Mouse (Mus musculus) neural tube, embryonic 14.5 days (tissue): ENCODE results near the gene Srsf4. TPM values are rescaled to one million over a fixed set of nuclear protein-coding genes. Genes with fewer than 3 reads are reported as not detected.

Source experiments
- ATAC-seq: fragments of 200-750 bp; cut with Nextera tagmentation; 2 replicates; pipeline ENCODE4 v1.8.0; 2017; ENCODE audit warnings: low read depth, mild to moderate bottlenecking, moderate TSS enrichment, moderate library complexity
- H3K27ac ChIP-seq: fragments of 300-500 bp; sonication (generic); 2 replicates; pipeline ENCODE4 v1.5.1; 2014; ENCODE audit warnings: low read depth, mild to moderate bottlenecking, control low read depth, low read length, moderate library complexity, mixed read lengths
- H3K27me3 ChIP-seq: fragments of 300-500 bp; sonication (generic); 2 replicates; pipeline ENCODE4 v1.6.1; 2014; ENCODE audit warnings: low read length; ENCODE audit not compliant: control insufficient read depth, insufficient read depth
- H3K36me3 ChIP-seq: fragments of 300-500 bp; sonication (generic); 2 replicates; pipeline ENCODE4 v1.6.1; 2014; ENCODE audit warnings: low read length, mixed read lengths; ENCODE audit not compliant: control insufficient read depth, insufficient read depth
- H3K4me1 ChIP-seq: fragments of 300-500 bp; sonication (generic); 2 replicates; pipeline ENCODE4 v1.6.1; 2014; ENCODE audit warnings: low read length; ENCODE audit not compliant: control insufficient read depth, insufficient read depth
- H3K4me2 ChIP-seq: fragments of 300-500 bp; sonication (generic); 2 replicates; pipeline ENCODE4 v1.6.1; 2014; ENCODE audit warnings: mild to moderate bottlenecking, low read depth, low read length, control low read depth
- H3K4me3 ChIP-seq: fragments of 300-500 bp; sonication (generic); 2 replicates; pipeline ENCODE4 v1.5.1; 2014; ENCODE audit warnings: low read depth, low read length, control low read depth, mixed read lengths
- H3K9ac ChIP-seq: fragments of 300-500 bp; sonication (generic); replicated peaks from 2 replicates; pipeline ENCODE4 v1.6.1; 2014; ENCODE audit warnings: low read depth, mild to moderate bottlenecking, control low read depth, low read length, mixed read lengths
- H3K9me3 ChIP-seq: fragments of 300-500 bp; sonication (generic); 2 replicates; pipeline ENCODE4 v1.6.1; 2016; ENCODE audit warnings: low read length; ENCODE audit not compliant: control insufficient read depth
- WGBS: fragments of 180-500 bp; shearing (Covaris S2); extraction: QIAGEN DNeasy Blood & Tissue Kit; methylation state at CpG from one replicate; pipeline ENCODE4 v1.1.7; 2014; 5-methylcytosine and 5-hydroxymethylcytosine counted together
- polyA plus RNA-seq: library from polyadenylated mRNA; unstranded; fragments of >200 nt; fragmentation: Nextera tagmentation; extraction: Ambion mirVana; gene quantifications from 2 replicates; pipeline ENCODE4 v1.2.1, GENCODE M21; 2014

The Srsf4 gene
- polyA plus RNA-seq, 1 experiment from 2014 or later, result 88.5 TPM

DNA sequence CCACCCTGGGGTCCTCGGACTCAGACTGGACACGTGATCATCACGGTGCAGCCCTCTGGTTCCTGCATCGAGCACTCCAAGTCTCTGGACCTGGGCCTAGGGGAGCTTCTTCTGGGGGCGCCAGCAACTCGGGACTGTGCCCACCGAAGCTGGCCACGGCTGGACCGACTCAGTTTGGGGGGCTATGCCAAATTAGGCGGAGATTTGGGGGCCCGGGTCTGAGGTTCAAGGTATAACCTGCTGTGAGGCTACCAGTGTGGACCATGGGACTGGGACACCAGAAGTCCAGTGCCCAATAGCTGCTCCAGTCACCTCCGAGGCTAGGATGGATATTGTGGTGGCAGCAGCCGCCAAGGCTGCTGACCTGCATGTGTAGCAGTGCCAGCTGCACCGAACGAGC is 49.0 kb downstream of the Srsf4 start:
- Histone ChIP-seq H3K9ac (no peak overlapping the region), H3K9me3 (no peaks in the 10 kb centered on the region), H3K27ac (no peak overlapping the region), H3K4me3 (peak overlapping the region; percentile 41), H3K27me3 (peaks cover 43% of the 10 kb centered on the region), H3K36me3 (peaks cover 15% of the 10 kb centered on the region), H3K4me1 (peaks cover 15% of the 10 kb centered on the region; the same call in 1 of the 2 replicates), H3K4me2 (peak overlapping the region; percentile 78; the same call in 1 of the 2 replicates)
- no peak for ATAC-seq
- WGBS, result 58% methylated on average over 15 of the region's 15 CpGs

DNA sequence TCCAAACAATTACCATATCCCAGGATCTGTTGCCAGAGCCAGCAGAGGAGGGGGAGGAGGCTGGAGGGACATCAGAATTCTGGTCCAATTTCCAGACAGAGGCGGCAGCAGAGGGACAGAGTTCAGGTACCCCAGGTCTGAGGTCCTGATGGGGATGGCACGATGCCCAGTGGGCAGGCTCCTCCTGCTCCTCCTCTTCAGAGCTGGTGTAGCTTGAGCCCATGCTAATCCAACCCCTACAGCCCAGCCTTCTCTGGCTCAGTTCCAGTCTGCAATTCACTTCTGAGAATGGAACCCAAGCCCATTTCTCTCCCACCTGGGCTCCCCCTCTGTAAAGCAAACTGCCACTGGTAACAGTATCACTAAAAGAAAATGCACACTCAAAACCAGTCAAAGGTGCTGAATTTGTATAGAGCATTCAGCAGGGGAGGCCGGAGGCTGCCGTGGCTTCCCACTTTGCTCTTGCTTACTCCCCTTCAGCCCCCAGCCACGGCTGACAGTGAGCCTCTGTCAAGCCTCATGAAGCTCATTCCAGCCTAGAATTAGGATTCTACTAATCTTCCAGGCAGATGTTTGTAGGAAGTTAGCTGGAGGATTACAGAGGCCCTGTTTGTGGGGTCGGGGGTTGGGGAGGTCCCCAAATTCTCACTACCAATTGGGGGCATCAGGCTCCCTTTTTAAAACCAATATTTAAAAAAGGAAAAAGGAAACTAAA is 50.8 kb downstream of the Srsf4 start:
- Histone ChIP-seq H3K36me3 (peaks cover 26% of the 10 kb centered on the region), H3K4me1 (peaks cover 15% of the 10 kb centered on the region; the same call in 1 of the 2 replicates), H3K4me3 (no peak overlapping the region), H3K4me2 (no peak overlapping the region), H3K9me3 (no peaks in the 10 kb centered on the region), H3K9ac (no peak overlapping the region), H3K27me3 (peaks cover 41% of the 10 kb centered on the region), H3K27ac (no peak overlapping the region)
- WGBS, result 75% methylated on average over 6 of the region's 6 CpGs
- ATAC-seq, result no peak

DNA sequence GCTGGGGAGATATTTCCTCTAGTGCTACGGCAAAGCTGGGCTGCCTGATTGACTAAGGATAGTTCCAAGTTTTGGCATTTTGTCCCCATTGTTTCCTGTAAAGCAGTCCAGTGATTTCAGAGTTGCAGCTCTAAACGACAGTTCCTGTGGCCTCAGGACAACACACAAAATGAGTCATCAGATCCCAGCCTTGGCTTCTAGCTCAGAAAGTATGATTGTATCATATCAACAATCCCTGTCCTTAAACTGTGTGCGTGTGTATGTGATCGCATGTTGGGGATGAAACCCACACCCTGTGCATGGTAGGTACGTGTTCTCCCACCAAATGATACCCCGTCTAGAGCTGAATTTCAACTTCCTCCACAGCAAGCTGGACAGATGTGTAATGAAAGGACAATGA is 55.7 kb downstream of the Srsf4 start:
- H3K9ac ChIP-seq, result no peak overlapping the region
- WGBS, result 93% methylated on average over 6 of the region's 6 CpGs
- H3K27me3 ChIP-seq, result no peaks in the 10 kb centered on the region; the same call in 1 of the 2 replicates
- H3K27ac ChIP-seq, result no peak overlapping the region
- no peak overlapping the region for H3K4me3 ChIP-seq
- no peaks in the 10 kb centered on the region for H3K4me1 ChIP-seq
- H3K36me3 ChIP-seq, result peaks cover 40% of the 10 kb centered on the region
- no peaks in the 10 kb centered on the region for H3K9me3 ChIP-seq
- ATAC-seq, result no peak
- H3K4me2 ChIP-seq, result no peak overlapping the region

DNA sequence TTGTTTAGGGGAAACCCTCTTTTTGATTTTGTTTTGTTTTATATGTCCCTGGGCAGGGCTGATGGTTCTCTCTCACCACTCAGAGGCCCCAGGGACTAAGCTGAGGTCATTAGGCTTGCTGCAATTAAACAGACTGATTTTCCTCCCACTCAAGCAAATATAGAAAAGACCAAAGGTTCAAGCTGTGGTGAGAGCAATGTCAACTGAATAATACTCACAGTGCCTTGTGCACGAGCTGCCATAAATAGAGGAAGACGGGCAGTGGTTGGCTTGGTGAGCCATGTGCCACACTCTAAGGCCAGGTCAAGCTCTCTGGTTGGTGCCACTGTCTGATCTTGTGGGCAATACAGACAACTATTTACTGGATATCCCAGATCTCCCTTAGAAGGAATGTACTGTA is 66.0 kb downstream of the Srsf4 start:
- Histone ChIP-seq H3K4me1 (no peaks in the 10 kb centered on the region), H3K27me3 (no peaks in the 10 kb centered on the region), H3K9me3 (no peaks in the 10 kb centered on the region), H3K4me2 (no peak overlapping the region), H3K9ac (no peak overlapping the region), H3K4me3 (no peak overlapping the region), H3K27ac (no peak overlapping the region), H3K36me3 (peaks cover 7% of the 10 kb centered on the region; the same call in 1 of the 2 replicates)
- no peak for ATAC-seq
- 65% methylated on average over 2 of the region's 2 CpGs for WGBS

DNA sequence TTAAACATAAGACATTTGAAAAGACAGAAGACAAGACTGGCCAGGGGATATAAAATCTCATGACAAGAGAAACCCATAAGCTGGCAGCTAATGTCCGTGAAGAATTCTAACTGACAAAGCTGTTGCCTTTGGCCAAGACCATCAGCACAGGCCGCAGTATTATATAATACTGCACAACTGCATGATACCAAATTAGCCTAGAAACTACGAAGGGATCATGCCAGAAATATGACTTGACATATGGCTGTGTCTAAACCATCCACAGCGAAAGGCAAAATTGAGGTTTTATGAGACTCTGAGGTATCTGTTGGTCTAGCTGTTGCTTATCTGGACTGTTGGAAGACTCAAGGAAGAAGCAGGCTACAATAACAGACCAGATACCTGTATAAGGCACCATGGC is 67.4 kb downstream of the Srsf4 start:
- Histone ChIP-seq H3K4me1 (no peaks in the 10 kb centered on the region), H3K27me3 (no peaks in the 10 kb centered on the region), H3K9me3 (no peaks in the 10 kb centered on the region), H3K27ac (no peak overlapping the region), H3K9ac (no peak overlapping the region), H3K4me2 (no peak overlapping the region), H3K4me3 (no peak overlapping the region), H3K36me3 (no peaks in the 10 kb centered on the region)
- no peak for ATAC-seq
- 90% methylated on average over 4 of the region's 4 CpGs for WGBS

DNA sequence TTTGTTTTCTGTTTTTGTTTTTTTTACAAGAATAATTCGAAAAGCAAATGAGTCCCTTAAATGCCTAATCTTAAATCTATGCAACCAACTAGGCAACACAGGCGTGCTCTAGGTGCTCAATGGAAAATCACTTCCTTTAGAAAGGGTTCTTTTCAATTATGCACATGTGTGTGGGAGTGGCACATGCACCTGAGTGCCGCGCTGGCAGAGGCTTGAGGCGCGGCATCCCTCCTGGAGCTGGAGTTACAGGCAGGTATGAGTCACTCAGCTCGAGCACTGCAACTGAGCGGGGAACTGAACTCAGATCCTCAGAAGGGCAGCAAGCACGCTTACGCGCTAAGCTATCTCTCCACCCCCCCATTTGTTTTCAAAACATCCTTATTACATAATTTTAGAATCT is 74.4 kb downstream of the Srsf4 start:
- H3K9ac ChIP-seq, result no peak overlapping the region
- H3K36me3 ChIP-seq, result no peaks in the 10 kb centered on the region; the same call in 1 of the 2 replicates
- ATAC-seq, result no peak
- H3K9me3 ChIP-seq, result no peaks in the 10 kb centered on the region
- H3K4me3 ChIP-seq, result no peak overlapping the region
- H3K4me2 ChIP-seq, result no peak overlapping the region
- WGBS, result 94% methylated on average over 11 of the region's 11 CpGs
- H3K4me1 ChIP-seq, result no peaks in the 10 kb centered on the region
- no peaks in the 10 kb centered on the region for H3K27me3 ChIP-seq
- no peak overlapping the region for H3K27ac ChIP-seq

DNA sequence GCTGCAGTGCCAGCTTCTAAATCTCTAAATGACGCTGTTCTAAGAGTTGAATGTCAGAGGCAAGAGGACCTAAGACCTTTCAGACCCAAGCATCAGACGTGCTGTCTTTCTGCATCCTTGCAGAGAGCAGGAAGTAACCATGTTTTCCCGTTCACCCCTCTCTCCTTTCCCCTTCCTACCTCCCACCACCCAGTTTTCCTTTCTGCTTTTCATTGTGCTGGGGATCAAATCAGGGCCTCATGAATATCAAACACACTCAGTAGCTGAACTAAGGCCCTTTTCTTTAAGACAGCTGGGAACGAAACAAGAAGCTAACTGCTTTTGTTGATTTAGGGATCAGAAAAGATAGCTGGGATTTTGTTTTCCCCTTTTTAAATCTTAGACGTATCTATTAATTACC is 76.5 kb downstream of the Srsf4 start:
- no peak overlapping the region for H3K27ac ChIP-seq
- H3K9me3 ChIP-seq, result no peaks in the 10 kb centered on the region
- no peak overlapping the region for H3K9ac ChIP-seq
- H3K4me2 ChIP-seq, result no peak overlapping the region
- ATAC-seq, result no peak
- no peaks in the 10 kb centered on the region for H3K4me1 ChIP-seq
- H3K36me3 ChIP-seq, result no peaks in the 10 kb centered on the region; the same call in none of the 2 replicates
- 21% methylated on average over 5 of the region's 5 CpGs for WGBS
- H3K4me3 ChIP-seq, result no peak overlapping the region
- H3K27me3 ChIP-seq, result no peaks in the 10 kb centered on the region

DNA sequence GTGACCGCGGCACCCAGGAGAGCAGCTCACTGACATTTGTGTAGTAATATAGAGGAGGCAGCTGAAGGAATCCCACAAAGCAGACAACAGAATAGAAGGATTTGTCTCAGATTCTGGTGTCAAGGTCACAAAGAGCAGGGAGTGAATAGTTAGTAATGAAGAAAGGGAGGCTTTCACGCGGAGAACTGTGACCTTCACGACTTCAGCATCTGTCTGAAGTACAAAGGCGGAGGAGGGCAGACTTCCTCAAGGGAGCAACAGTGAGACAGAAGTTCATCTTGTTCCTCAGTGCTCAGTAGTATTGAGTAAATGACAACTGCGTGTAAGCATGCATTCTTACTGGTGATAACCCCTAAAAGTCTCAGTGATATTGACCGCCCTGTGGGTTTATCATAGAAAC is 77.2 kb downstream of the Srsf4 start:
- WGBS, result 33% methylated on average over 8 of the region's 8 CpGs
- peaks cover 3% of the 10 kb centered on the region for H3K36me3 ChIP-seq
- no peak for ATAC-seq
- no peak overlapping the region for H3K9ac ChIP-seq
- H3K27me3 ChIP-seq, result no peaks in the 10 kb centered on the region
- no peak overlapping the region for H3K4me3 ChIP-seq
- H3K27ac ChIP-seq, result no peak overlapping the region
- H3K4me2 ChIP-seq, result no peak overlapping the region
- no peaks in the 10 kb centered on the region for H3K4me1 ChIP-seq
- no peaks in the 10 kb centered on the region for H3K9me3 ChIP-seq
